In the genomic region with DNA sequence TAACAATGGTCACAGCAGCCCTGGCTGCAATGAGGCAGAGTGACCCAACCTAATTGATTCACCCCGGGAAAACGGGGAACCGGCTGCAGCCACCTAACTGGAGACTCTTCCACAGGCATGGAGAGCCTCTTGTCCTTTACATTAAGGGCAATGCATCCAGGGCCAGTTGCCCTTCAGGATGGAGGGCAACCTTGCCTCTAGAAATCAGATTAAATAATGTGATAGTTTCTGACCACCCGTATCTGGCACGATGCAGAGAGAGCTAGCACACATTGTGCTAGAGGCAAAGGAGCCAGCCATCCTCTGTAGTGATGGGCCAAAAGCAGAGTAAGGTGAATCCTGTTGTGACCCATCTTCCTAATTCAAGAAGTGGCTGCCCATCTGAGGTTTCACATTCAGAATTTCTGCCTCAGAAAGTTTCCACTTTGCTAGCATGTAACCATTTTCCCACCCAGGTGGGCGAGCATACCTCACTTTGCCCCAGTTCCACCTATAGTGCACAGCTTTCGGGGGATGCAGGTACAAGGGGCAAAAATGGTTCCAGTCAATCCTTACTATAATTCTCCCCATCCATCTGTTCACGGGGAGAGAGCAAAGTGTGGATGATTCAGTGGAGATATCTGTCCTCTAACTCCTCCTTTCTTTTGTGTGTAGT, we compare ENCODE assay signal across 8 mouse cellular contexts. TPM values are rescaled to one million over a fixed set of nuclear protein-coding genes. Genes with fewer than 3 reads are reported as not detected.
A peak's percentile ranks its signal among the peaks of the same experiment; 100 is the strongest.
DNase-seq lines count a peak whose midpoint lies in the region; ATAC-seq and TF ChIP-seq lines count a peak whose summit lies in the region.

No protein-coding gene starts in this region.

- H3K27ac ChIP-seq in left cerebral cortex, adult 2 months, result no peak overlapping the region
- H3K27ac ChIP-seq in embryonic facial prominence, embryonic 11.5 days (replicated peaks; ENCODE audit: low read depth, low read length), result no peak overlapping the region
- peak overlapping the region; percentile 97 for H3K27ac ChIP-seq in limb, embryonic 10.5 days

- peaks cover 3% of the 10 kb centered on the region; the same call in 1 of the 2 replicates for H3K4me1 ChIP-seq in embryonic facial prominence, embryonic 11.5 days (ENCODE audit: control insufficient read depth, insufficient read depth, low read length)
- H3K4me1 ChIP-seq in limb, embryonic 10.5 days, result peaks cover 29% of the 10 kb centered on the region

- H3K9me3 ChIP-seq in embryonic facial prominence, embryonic 11.5 days (replicated peaks; ENCODE audit: control insufficient read depth, low read length), result no peaks in the 10 kb centered on the region
- no peaks in the 10 kb centered on the region for H3K9me3 ChIP-seq in limb, embryonic 10.5 days (replicated peaks)

- TF ChIP-seq CTCF in left cerebral cortex, adult 2 months (IDR thresholded peaks at IDR 0.05), result no peak

- H3K27me3 ChIP-seq in embryonic facial prominence, embryonic 11.5 days (ENCODE audit: control insufficient read depth, insufficient read depth, low read length), result no peaks in the 10 kb centered on the region
- H3K27me3 ChIP-seq in limb, embryonic 10.5 days (ENCODE audit: low read depth, poor library complexity, severe bottlenecking), result no peaks in the 10 kb centered on the region

- intact Hi-C loops in left cerebral cortex, adult 2 months (cut with DNase I), result loop anchor here (2.0 kb wide), 1 partner anchor 23 kb away; no protein-coding TSS in a partner anchor
- intact Hi-C loops in left cerebral cortex, postnatal 10 days (cut with DNase I), result no loop called here

- no peak for DNase-seq in left cerebral cortex, adult 2 months (ENCODE audit: extremely low spot score in 1 of 2, low spot score in 2 of 2)
- DNase-seq in left cerebral cortex, postnatal 10 days (ENCODE audit: extremely low spot score in 1 of 2, low spot score in 2 of 2), result no peak
- peak; percentile 11 for DNase-seq in embryonic facial prominence, embryonic 11.5 days (ENCODE audit: low spot score)
- peak; percentile 32 for DNase-seq in limb, embryonic 10.5 days (ENCODE audit: low spot score)
- DNase-seq in retina, embryonic 14.5 days (ENCODE audit: low spot score), result peak; percentile 41
- no peak for DNase-seq in spleen, adult 12 weeks (ENCODE audit: low spot score)
- no peak for DNase-seq in adipocyte (ENCODE audit: low spot score)
- DNase-seq in urinary bladder, postnatal 4 days (ENCODE audit: low spot score in 2 of 2), result no peak

- peak overlapping the region; percentile 92 for H3K9ac ChIP-seq in embryonic facial prominence, embryonic 11.5 days (replicated peaks; ENCODE audit: low read length)

- no peaks in the 10 kb centered on the region for H3K36me3 ChIP-seq in embryonic facial prominence, embryonic 11.5 days (replicated peaks; ENCODE audit: control insufficient read depth, insufficient read depth, low read depth, low read length)
- H3K36me3 ChIP-seq in limb, embryonic 10.5 days, result peaks cover 10% of the 10 kb centered on the region; the same call in 1 of the 2 replicates

- WGBS in embryonic facial prominence, embryonic 11.5 days, result 28% methylated on average over 8 of the region's 8 CpGs
- 54% methylated on average over 8 of the region's 8 CpGs for WGBS in limb, embryonic 10.5 days

- H3K4me3 ChIP-seq in left cerebral cortex, adult 2 months, result peak overlapping the region; percentile 74
- peak overlapping the region; percentile 80 for H3K4me3 ChIP-seq in embryonic facial prominence, embryonic 11.5 days (ENCODE audit: low read depth, low read length)
- H3K4me3 ChIP-seq in limb, embryonic 10.5 days, result peak overlapping the region; percentile 80

- H3K4me2 ChIP-seq in embryonic facial prominence, embryonic 11.5 days (ENCODE audit: low read depth, low read length), result peak overlapping the region; percentile 84

- ATAC-seq in embryonic facial prominence, embryonic 11.5 days (replicated peaks; ENCODE audit: insufficient number of reproducible peaks, low FRiP score, low TSS enrichment, low read depth), result no peak

RNA-seq across cellular contexts. Expression of a gene that starts 1.9 kb away (rescaled TPM):
- total RNA-seq in left cerebral cortex, adult 2 months (2021), result 10 to 100 TPM; 23.0 to 29.0 TPM
- 10 to 100 TPM; 34.8 to 52.1 TPM for total RNA-seq in left cerebral cortex, postnatal 10 days (2021)
- 39.3 and 40.3 TPM in 2 replicates for polyA plus RNA-seq in embryonic facial prominence, embryonic 11.5 days (2014; fragmentation: Nextera tagmentation; extraction: Ambion mirVana)
- polyA plus RNA-seq in limb, embryonic 10.5 days (2016; fragmentation: Nextera tagmentation; extraction: Ambion mirVana), result 21.2 and 31.1 TPM in 2 replicates

Comparison
In these comparisons a context has a peak if more than half of its experiments do, and no peak if none do; other contexts are left out.
1. DNase-seq: peak in embryonic facial prominence, embryonic 11.5 days (single experiment), limb, embryonic 10.5 days (single experiment) and retina, embryonic 14.5 days (single experiment); none in left cerebral cortex, adult 2 months (0 of 2), left cerebral cortex, postnatal 10 days (0 of 2), spleen, adult 12 weeks (single experiment), adipocyte (single experiment) and urinary bladder, postnatal 4 days (0 of 2).
2. Peak in every context shown above with its lines, with median percentiles within 50 percentile points of each other: H3K4me3 ChIP-seq.